Mouse (Mus musculus) heart, embryonic 13.5 days (tissue): Measurements from ENCODE around the gene Trim60. TPM values are rescaled to one million over a fixed set of nuclear protein-coding genes. Genes with fewer than 3 reads are reported as not detected.

ENCODE experiments used
- ATAC-seq: fragments of 200-750 bp; cut with Nextera tagmentation; 2 replicates; pipeline ENCODE4 v1.8.0; 2017; ENCODE audit warnings: moderate TSS enrichment; ENCODE audit not compliant: insufficient number of reproducible peaks, low FRiP score, low TSS enrichment; ENCODE audit errors: extremely low read depth
- H3K27ac ChIP-seq: fragments of 300-500 bp; sonication (generic); replicated peaks from 2 replicates; pipeline ENCODE4 v1.5.1; 2015; ENCODE audit warnings: moderate library complexity, mild to moderate bottlenecking, inconsistent platforms
- H3K27me3 ChIP-seq: fragments of 300-500 bp; sonication (generic); replicated peaks from 2 replicates; pipeline ENCODE4 v1.6.1; 2015; ENCODE audit warnings: mild to moderate bottlenecking, inconsistent platforms
- H3K36me3 ChIP-seq: fragments of 300-500 bp; sonication (generic); 2 replicates; pipeline ENCODE4 v1.6.1; 2015; ENCODE audit warnings: mild to moderate bottlenecking, inconsistent platforms
- H3K4me1 ChIP-seq: fragments of 300-500 bp; sonication (generic); 2 replicates; pipeline ENCODE4 v1.6.1; 2015; ENCODE audit warnings: inconsistent platforms
- H3K4me2 ChIP-seq: fragments of 300-500 bp; sonication (generic); 2 replicates; pipeline ENCODE4 v1.6.1; 2015; ENCODE audit warnings: inconsistent platforms, mild to moderate bottlenecking, moderate library complexity
- H3K4me3 ChIP-seq: fragments of 300-500 bp; sonication (generic); 2 replicates; pipeline ENCODE4 v1.5.1; 2015; ENCODE audit warnings: moderate library complexity, mild to moderate bottlenecking, inconsistent platforms
- H3K9ac ChIP-seq: fragments of 300-500 bp; sonication (generic); 2 replicates; pipeline ENCODE4 v1.6.1; 2015; ENCODE audit warnings: inconsistent platforms, mild to moderate bottlenecking, moderate library complexity
- H3K9me3 ChIP-seq: fragments of 300-500 bp; sonication (generic); 2 replicates; pipeline ENCODE4 v1.6.1; 2016; ENCODE audit warnings: inconsistent platforms
- WGBS: fragments of 180-500 bp; shearing (Covaris S2); methylation state at CpG from one replicate; pipeline ENCODE4 v1.1.7; 2015; ENCODE audit warnings: mixed read lengths; 5-methylcytosine and 5-hydroxymethylcytosine counted together
- polyA plus RNA-seq: library from polyadenylated mRNA; unstranded; fragments of >200 nt; fragmentation: Nextera tagmentation; extraction: Ambion mirVana; gene quantifications from 2 replicates; pipeline ENCODE4 v1.2.1, GENCODE M21; 2015

Trim60 gene
- polyA plus RNA-seq, 1 experiment from 2014 or later = not detected

DNA sequence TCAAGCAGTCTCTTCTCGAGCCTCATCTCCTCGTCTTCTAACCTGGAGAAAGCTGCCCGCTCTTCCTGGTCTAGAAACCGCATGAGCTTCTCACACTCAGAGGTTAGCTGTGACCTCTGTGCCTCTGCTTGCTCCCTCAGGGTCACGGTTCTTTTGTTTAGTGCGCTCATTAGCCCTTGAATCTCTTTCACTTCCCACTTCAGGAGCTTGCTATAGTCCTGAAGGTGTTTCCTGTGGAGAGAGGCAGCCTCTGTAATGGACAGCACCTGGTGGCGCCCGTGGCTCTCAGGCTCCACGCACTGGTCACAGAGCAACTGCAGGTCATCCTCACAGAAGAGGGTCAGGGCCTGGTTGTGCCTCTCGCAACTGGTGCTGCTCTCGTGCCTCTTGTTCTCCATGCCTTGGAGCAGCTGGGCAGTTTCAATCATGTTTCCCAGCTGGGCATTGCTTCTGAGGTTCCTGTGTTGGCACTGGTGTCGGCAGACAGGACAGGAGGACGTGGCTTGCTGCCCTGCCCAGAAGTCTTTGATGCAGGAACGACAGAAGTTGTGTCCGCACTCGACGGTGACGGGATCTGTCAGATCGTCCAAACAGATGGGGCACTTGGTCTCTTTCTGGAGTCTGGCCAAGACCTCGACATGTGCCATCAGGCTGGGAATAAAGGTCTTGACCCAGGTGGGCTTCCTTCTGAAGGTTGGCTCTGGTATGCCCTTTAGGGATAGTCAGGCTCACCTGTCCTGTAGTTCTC, 35.1 kb downstream of the Trim60 start:
- H3K4me1 ChIP-seq = no peaks in the 10 kb centered on the region
- H3K36me3 ChIP-seq = no peaks in the 10 kb centered on the region
- H3K27me3 ChIP-seq = no peaks in the 10 kb centered on the region
- 65% methylated on average over 20 of the region's 20 CpGs for WGBS
- ATAC-seq = no peak
- H3K4me3 ChIP-seq = no peak overlapping the region
- no peaks in the 10 kb centered on the region for H3K9me3 ChIP-seq
- H3K27ac ChIP-seq = no peak overlapping the region
- no peak overlapping the region for H3K4me2 ChIP-seq
- no peak overlapping the region for H3K9ac ChIP-seq

GRCm38 (mm10) chr8:64962836-64963235, 55.5 kb downstream of the Trim60 start:
- Histone ChIP-seq H3K27me3 (no peaks in the 10 kb centered on the region), H3K4me2 (no peak overlapping the region), H3K9ac (no peak overlapping the region), H3K4me3 (no peak overlapping the region), H3K4me1 (no peaks in the 10 kb centered on the region), H3K27ac (no peak overlapping the region), H3K36me3 (peaks cover 57% of the 10 kb centered on the region), H3K9me3 (no peaks in the 10 kb centered on the region)
- ATAC-seq = no peak

GRCm38 (mm10) chr8:64959025-64959424, 59.4 kb downstream of the Trim60 start:
- no peak for ATAC-seq
- H3K9ac ChIP-seq = no peak overlapping the region
- H3K27me3 ChIP-seq = no peaks in the 10 kb centered on the region
- H3K27ac ChIP-seq = no peak overlapping the region
- no peak overlapping the region for H3K4me2 ChIP-seq
- H3K9me3 ChIP-seq = no peaks in the 10 kb centered on the region
- WGBS = 78% methylated on average over 9 of the region's 9 CpGs
- H3K36me3 ChIP-seq = peaks cover 43% of the 10 kb centered on the region
- no peak overlapping the region for H3K4me3 ChIP-seq
- no peaks in the 10 kb centered on the region for H3K4me1 ChIP-seq

GRCm38 (mm10) chr8:64952101-64952500, 66.3 kb downstream of the Trim60 start:
- Histone ChIP-seq H3K4me2 (no peak overlapping the region), H3K4me1 (peaks cover 5% of the 10 kb centered on the region; the same call in 1 of the 2 replicates), H3K27ac (no peak overlapping the region), H3K27me3 (no peaks in the 10 kb centered on the region), H3K4me3 (no peak overlapping the region), H3K9me3 (no peaks in the 10 kb centered on the region), H3K9ac (no peak overlapping the region), H3K36me3 (no peaks in the 10 kb centered on the region; the same call in 1 of the 2 replicates)
- no peak for ATAC-seq
- WGBS = 90% methylated on average over 6 of the region's 6 CpGs

Other genes with a start within 250 kb of the Trim60 start
- 5.4 and 8.6 TPM in 2 replicates for gene Klhl2, start 168.6 kb downstream of the Trim60 start, polyA plus RNA-seq
- 24.0 and 24.2 TPM in 2 replicates for gene Tmem192, start 71.4 kb downstream of the Trim60 start, polyA plus RNA-seq
- gene Trim75, start 30.8 kb downstream of the Trim60 start, polyA plus RNA-seq = 0.04 TPM in 1 of 2 replicates, not detected in the other
- 0.12 and 0.25 TPM in 2 replicates for gene Trim61, start 61 bp downstream of the Trim60 start, polyA plus RNA-seq
- gene Apela, start 18.8 kb upstream of the Trim60 start, polyA plus RNA-seq = 9.0 and 11.1 TPM in 2 replicates
- not detected in 2 replicates for gene Gm10663, start 56.4 kb upstream of the Trim60 start, polyA plus RNA-seq
- gene BC030870, start 111.0 kb upstream of the Trim60 start, polyA plus RNA-seq = 0.09 and 0.12 TPM in 2 replicates